Mouse (Mus musculus) embryonic fibroblast, embryonic 13.5 days (primary cell): ENCODE measurements around the gene Auts2.

Source experiments
- CTCF ChIP-seq: IDR thresholded peaks from 2 replicates; pipeline ENCODE4 v1.5.1; 2011; ENCODE audit warnings: mild to moderate bottlenecking, control low read depth, low read length, moderate library complexity, borderline replicate concordance; ENCODE audit not compliant: insufficient read depth
- POLR2A ChIP-seq: IDR thresholded peaks from 2 replicates; pipeline ENCODE4 v1.6.1; 2011; ENCODE audit warnings: low read depth, mild to moderate bottlenecking, control low read depth, low read length, moderate library complexity

GRCm38 (mm10) chr5:131851597-131852453, 691.3 kb downstream of the Auts2 start:
- TF ChIP-seq CTCF (no peak), POLR2A (no peak)
